Mouse (Mus musculus) CD4-positive, CD25-positive, alpha-beta regulatory T cell, adult 2 months (primary cell): ENCODE results near the gene Strn.
"Not testable (repeated sequence)": the region's sequence is repeated elsewhere in the genome, so short reads cannot be mapped to it uniquely, and the experiment has no call there.

Experiments
- DNase-seq: peaks from one replicate; pipeline ENCODE4 v3.0.0-alpha.2; 2012; ENCODE audit warnings: low read depth, low spot score

The Strn gene

GRCm38 (mm10) chr17:78710258-78710657, 26.7 kb downstream of the Strn start:
- DNase-seq = no peak

- no peak for DNase-seq
These were observed 28.6 kb downstream of the Strn start for GRCm38 (mm10) chr17:78708422-78708821.

- no peak for DNase-seq
These were observed 34.0 kb downstream of the Strn start for GRCm38 (mm10) chr17:78702988-78703387.

- no peak for DNase-seq
These were observed 38.0 kb downstream of the Strn start for GRCm38 (mm10) chr17:78698965-78699364.

- DNase-seq = no peak
These were observed 39.5 kb downstream of the Strn start for GRCm38 (mm10) chr17:78697462-78697861.

- DNase-seq = no peak
These were observed 40.1 kb downstream of the Strn start for GRCm38 (mm10) chr17:78696922-78697321.

- DNase-seq = not testable (repeated sequence)
These were observed 47.8 kb downstream of the Strn start for GRCm38 (mm10) chr17:78689231-78689630.

GRCm38 (mm10) chr17:78687971-78688370, 49.0 kb downstream of the Strn start:
- no peak for DNase-seq

- DNase-seq = no peak
These were observed 52.0 kb downstream of the Strn start for GRCm38 (mm10) chr17:78685004-78685403.

GRCm38 (mm10) chr17:78682351-78682750, 54.6 kb downstream of the Strn start:
- DNase-seq = no peak

- no peak for DNase-seq
These were observed 57.5 kb downstream of the Strn start for GRCm38 (mm10) chr17:78679503-78679902.

- DNase-seq = no peak
These were observed 60.2 kb downstream of the Strn start for GRCm38 (mm10) chr17:78676813-78677212.

GRCm38 (mm10) chr17:78664962-78665545, 71.9 kb downstream of the Strn start:
- no peak for DNase-seq

- no peak for DNase-seq
These were observed 82.2 kb downstream of the Strn start for GRCm38 (mm10) chr17:78654841-78655240.

GRCm38 (mm10) chr17:78643853-78644475, 93.0 kb downstream of the Strn start:
- no peak for DNase-seq

- no peak for DNase-seq
These were observed 94.7 kb downstream of the Strn start for GRCm38 (mm10) chr17:78642259-78642658.

- DNase-seq = no peak
These were observed 96.6 kb downstream of the Strn start for GRCm38 (mm10) chr17:78640387-78640786.

GRCm38 (mm10) chr17:78639099-78639498, 97.9 kb downstream of the Strn start:
- DNase-seq = no peak

GRCm38 (mm10) chr17:78637140-78637539, 99.9 kb downstream of the Strn start:
- DNase-seq = no peak

- no peak for DNase-seq
These were observed 101.4 kb downstream of the Strn start for GRCm38 (mm10) chr17:78635616-78636015.

GRCm38 (mm10) chr17:78624941-78625340, 112.1 kb downstream of the Strn start:
- no peak for DNase-seq

- DNase-seq = no peak
These were observed 115.1 kb downstream of the Strn start for GRCm38 (mm10) chr17:78621863-78622262.

- no peak for DNase-seq
These were observed 116.3 kb downstream of the Strn start for GRCm38 (mm10) chr17:78620740-78621139.

GRCm38 (mm10) chr17:78619981-78620380, 117.0 kb downstream of the Strn start:
- DNase-seq = no peak
